Mouse (Mus musculus): ENCODE results near the gene Chrdl2. TPM values are rescaled to one million over a fixed set of nuclear protein-coding genes. Genes with fewer than 3 reads are reported as not detected.
"Not testable (repeated sequence)": the region's sequence is repeated elsewhere in the genome, so short reads cannot be mapped to it uniquely, and the experiment has no call there.

The Chrdl2 gene
- polyA plus RNA-seq (2016; fragmentation: Nextera tagmentation; extraction: Ambion mirVana) = 0.14 and 0.16 TPM in 2 replicates

DNA sequence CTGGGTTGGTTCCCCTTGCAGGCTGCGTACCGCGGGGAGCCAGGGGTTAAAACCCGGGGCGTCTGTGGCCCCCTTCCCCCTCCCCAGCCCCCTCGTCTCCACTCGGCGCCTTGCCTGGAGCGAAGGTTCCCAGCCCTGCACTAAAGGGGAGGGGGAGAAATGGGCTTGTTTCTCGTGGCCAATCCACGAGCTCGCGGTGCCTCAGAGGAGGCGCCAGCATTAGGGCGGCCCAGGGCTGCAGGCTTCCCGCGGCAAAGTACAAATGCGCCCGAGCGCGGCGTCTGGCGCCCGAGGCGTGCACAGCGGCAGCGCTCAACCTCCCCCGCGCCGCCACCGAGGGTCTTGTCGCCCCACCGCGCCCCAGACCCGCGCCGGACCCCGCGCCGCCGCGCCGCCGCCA lies at the start of gene Chrdl2:
Gene Chrdl2 (plus strand): TSS at position 383 of the 400 bp plus-strand sequence.
- Histone ChIP-seq H3K27me3 (ENCODE audit: low read depth, poor library complexity, severe bottlenecking) (peaks cover 81% of the 10 kb centered on the region), H3K4me1 (peaks cover 25% of the 10 kb centered on the region), H3K4me3 (peak within 1 kb of the TSS; percentile 65), H3K9me3 (replicated peaks) (no peaks in the 10 kb centered on the region), H3K27ac (replicated peaks) (peak within 1 kb of the TSS; percentile 74), H3K36me3 (no peaks in the 10 kb centered on the region)
- whole genome bisulfite sequencing = under 1% methylated on average over 44 of the region's 44 CpGs
- peak; percentile 61 for DNase-seq (ENCODE audit: low spot score)

DNA sequence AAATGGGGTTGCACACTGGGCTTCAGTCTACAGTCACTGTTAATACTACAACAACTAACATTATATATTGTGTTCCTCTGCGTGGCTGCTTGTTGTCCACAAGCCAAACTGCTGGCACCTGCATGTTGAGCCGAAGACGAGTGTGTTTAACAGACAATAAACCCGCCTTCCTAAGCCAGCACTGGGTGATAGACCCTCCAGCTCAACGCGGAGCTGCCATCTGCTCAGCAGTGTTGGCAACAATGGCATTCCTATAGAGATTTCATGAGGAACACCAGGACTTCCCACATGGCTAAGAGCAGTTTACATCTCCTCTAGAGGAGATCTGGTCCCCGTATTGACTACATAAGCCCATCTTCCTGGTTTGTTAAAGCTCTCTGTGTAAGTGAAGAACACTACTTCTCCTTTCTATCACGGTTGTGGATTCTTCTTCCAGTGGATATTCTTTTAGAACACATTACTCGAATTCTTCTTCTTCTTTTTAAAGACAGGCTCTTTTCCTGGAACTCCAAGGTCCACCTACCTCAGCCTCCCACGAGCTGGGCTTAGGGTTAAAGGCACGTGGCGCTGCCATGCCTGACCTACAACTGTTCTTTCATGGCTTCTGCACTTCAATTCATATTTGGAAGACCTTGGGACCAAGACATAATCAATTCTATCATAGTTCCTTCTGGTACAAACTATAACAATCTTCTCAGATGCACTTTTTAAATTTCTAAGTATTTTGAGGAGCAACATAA lies 48.6 kb upstream of the Chrdl2 start:
- no peak for DNase-seq (ENCODE audit: low spot score)
- WGBS = 86% methylated on average over 12 of the region's 12 CpGs
- Histone ChIP-seq H3K4me3 (no peak overlapping the region), H3K9me3 (replicated peaks) (no peaks in the 10 kb centered on the region), H3K27ac (replicated peaks) (no peak overlapping the region), H3K4me1 (no peaks in the 10 kb centered on the region), H3K36me3 (peaks cover 13% of the 10 kb centered on the region), H3K27me3 (ENCODE audit: low read depth, poor library complexity, severe bottlenecking) (no peaks in the 10 kb centered on the region)

DNA sequence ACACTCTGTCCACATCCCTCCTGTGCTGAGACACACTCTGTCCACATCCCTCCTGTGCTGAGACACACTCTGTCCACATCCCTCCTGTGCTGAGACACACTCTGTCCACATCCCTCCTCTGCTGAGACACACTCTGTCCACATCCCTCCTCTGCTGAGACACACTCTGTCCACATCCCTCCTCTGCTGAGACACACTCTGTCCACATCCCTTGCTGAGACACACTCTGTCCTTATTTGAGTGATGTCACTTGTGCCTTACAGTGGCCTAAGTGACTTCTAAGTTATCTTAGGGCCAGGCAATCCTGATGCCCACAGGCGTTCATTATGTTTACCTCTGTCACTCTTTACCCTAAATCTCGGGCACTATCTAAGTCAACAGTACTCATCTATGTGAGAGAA lies 45.4 kb upstream of the Chrdl2 start:
- H3K36me3 ChIP-seq; H3K4me3 ChIP-seq; H3K27me3 ChIP-seq (ENCODE audit: low read depth, poor library complexity, severe bottlenecking); DNase-seq (ENCODE audit: low spot score); H3K27ac ChIP-seq (replicated peaks); H3K9me3 ChIP-seq (replicated peaks): not testable (repeated sequence)
- peaks cover 11% of the 10 kb centered on the region for H3K4me1 ChIP-seq
- WGBS = 90% methylated on average over 2 of the region's 2 CpGs

DNA sequence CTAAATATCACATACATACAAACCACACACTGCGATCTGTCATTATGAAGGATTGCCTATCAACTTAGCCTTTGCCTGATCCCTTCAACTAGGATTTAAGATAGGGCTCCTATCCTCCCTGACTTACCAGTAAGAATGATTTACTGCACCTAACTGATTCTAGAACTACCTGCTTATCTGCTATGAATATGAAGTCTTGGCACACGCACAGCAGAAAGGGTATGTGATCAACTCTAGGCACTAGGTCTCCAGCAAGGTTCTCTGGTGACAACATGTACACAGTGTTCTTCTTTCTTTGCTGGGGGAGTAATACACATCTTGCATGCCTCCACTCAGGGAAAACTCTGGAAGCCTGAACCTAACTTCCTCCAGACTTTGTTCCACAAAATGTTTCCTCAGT lies 44.5 kb upstream of the Chrdl2 start:
- Histone ChIP-seq H3K27me3 (ENCODE audit: low read depth, poor library complexity, severe bottlenecking) (no peaks in the 10 kb centered on the region), H3K4me3 (no peak overlapping the region), H3K4me1 (peaks cover 20% of the 10 kb centered on the region), H3K36me3 (no peaks in the 10 kb centered on the region), H3K9me3 (replicated peaks) (no peaks in the 10 kb centered on the region), H3K27ac (replicated peaks) (no peak overlapping the region)
- DNase-seq (ENCODE audit: low spot score) = no peak
- 96% methylated on average over 2 of the region's 2 CpGs for WGBS

DNA sequence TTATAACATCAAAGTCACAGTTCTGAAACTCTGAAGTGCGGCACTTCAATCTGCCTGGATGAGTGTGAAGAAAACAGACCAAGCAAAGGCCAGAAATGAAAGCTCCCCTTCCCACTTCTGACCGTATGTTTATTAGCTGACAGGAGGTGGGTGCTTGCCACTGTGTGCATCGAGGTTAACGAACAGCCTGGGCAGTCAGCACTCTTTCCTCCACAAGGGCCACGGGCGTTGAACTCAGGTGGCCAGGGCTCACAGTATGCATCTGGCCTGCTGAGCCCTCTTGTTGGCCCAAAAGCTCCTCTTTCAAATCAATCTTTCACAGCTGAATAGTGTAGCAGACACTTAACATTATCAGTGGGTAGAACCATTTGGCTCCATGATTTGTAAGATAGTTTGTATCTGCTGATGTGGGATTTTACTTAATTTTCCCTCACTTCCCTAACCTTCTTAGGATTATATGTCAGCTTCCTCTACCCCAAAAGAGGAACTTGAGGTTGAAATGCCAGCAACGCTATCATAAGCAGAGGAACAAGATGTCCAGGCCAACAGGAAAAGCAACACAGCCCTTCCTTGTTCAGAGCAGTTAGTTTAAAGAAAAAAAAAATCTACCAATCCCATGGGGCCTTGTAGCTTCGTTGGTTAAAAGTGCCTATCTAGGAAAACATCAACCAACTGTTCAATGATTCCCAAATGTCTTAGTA lies 43.3 kb upstream of the Chrdl2 start:
- H3K27ac ChIP-seq (replicated peaks) = no peak overlapping the region
- H3K36me3 ChIP-seq = no peaks in the 10 kb centered on the region
- no peak overlapping the region for H3K4me3 ChIP-seq
- H3K9me3 ChIP-seq (replicated peaks) = no peaks in the 10 kb centered on the region
- peaks cover 30% of the 10 kb centered on the region for H3K4me1 ChIP-seq
- DNase-seq (ENCODE audit: low spot score) = no peak
- WGBS = 84% methylated on average over 8 of the region's 8 CpGs
- no peaks in the 10 kb centered on the region for H3K27me3 ChIP-seq (ENCODE audit: low read depth, poor library complexity, severe bottlenecking)

DNA sequence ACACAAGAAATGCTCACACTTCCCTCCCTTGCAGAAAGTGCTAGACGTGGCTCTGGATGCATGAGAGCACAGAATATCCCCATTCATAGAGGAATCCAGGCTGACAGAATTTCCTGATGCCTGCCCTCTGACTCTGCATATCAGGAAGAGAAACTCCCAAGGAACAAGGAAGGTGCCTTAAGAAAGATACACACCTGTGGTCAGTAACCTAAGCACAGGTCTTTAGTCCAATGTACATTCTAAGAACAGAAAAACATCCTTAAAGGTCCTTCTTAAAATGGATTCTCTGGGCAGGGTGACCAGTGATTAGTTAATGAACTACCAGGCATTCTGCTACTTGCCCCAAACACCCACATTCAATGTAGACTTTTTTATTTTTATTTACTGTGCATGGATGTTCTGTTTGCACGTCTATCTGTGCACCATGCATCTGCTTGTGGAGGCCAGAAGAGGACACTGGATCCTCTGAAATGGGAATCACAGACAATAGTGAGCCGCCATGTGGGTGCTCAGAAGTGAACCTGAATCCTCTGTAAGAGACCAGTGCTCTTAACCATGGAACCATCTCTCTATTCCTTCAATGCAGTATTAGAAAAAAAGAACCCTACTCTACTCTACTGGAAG lies 42.6 kb upstream of the Chrdl2 start:
- Histone ChIP-seq H3K27me3 (ENCODE audit: low read depth, poor library complexity, severe bottlenecking) (no peaks in the 10 kb centered on the region), H3K4me3 (no peak overlapping the region), H3K4me1 (peaks cover 34% of the 10 kb centered on the region), H3K9me3 (replicated peaks) (no peaks in the 10 kb centered on the region), H3K36me3 (no peaks in the 10 kb centered on the region), H3K27ac (replicated peaks) (no peak overlapping the region)
- DNase-seq (ENCODE audit: low spot score) = no peak
- WGBS = 81% methylated on average over 3 of the region's 3 CpGs

DNA sequence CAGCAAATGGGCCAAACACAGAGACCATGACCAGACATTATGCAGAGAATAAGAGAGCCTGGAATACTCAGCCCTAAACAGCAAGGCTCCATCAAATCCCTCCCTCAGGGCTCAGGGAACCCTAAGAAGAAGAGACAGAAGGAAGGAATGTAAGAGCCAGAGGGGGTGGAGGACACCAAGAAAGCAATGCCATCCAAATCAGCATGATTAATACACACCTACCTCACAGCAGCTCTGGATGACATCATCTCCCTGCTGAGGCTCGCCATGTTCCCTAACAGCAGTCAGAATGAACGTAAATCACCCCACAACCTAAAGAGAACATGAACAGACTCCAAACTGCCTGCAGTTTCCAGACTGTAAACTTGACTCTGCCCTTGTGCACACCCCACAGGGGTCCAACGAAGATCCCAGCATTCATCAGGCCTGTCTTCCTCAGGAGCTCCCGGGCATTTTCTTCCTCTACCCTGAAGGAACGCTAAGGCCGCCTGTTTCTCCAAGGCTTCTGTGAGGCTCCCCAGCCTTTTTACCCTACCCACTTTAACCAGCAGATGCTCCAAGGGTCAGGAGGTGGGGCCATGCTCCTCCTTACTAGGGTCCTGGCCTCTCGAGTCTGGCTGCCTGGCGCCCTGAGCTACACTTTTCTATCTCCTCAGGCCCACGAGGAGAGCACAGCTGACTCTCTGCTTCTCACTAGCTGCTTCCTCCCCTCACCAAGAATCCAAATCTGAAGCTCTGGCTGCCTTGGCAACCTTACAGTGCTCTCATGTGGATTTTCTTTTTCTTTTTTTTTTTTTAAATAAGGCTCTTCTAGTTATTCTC lies 40.7 kb upstream of the Chrdl2 start:
- H3K4me1 ChIP-seq = peaks cover 52% of the 10 kb centered on the region

DNA sequence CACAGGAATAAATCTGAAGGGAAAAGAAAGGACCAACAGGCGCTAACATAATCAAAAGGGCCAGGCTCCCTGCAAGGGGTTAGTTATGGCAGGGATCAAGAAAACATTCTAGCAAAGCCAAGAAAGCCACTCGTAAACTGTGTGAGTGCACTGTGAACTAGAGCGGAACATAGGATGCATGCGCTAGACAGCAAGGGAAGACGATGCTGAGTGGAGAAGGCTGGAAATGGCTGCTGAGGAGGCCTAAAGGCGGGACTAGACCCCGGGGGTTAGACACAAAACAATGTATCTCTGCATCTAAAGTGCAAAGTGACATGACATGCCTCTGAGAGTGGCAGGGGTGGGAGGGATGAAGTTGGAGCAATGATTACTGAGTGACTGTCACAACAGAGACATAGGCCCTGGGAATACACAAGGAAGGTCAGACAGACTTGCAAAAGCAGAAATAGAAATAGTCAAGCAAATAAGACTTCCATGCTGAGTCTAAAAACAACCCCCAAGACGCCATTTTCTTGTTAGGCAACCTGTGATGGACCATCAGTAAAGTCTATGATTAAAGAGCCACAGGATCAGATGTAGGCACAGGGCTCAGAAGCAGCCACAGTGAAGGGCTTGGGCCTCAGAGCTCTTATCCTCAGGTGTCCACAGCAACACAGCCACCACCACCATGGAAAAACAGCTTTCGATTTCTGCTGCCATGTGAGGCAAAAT lies 39.8 kb upstream of the Chrdl2 start:
- peak; percentile 33 for DNase-seq (ENCODE audit: low spot score)
- H3K27me3 ChIP-seq (ENCODE audit: low read depth, poor library complexity, severe bottlenecking) = no peaks in the 10 kb centered on the region
- 50% methylated on average over 9 of the region's 9 CpGs for WGBS
- H3K9me3 ChIP-seq (replicated peaks) = no peaks in the 10 kb centered on the region
- no peak overlapping the region for H3K4me3 ChIP-seq
- H3K36me3 ChIP-seq = no peaks in the 10 kb centered on the region
- peaks cover 55% of the 10 kb centered on the region for H3K4me1 ChIP-seq
- H3K27ac ChIP-seq (replicated peaks) = peak overlapping the region; percentile 58

More for the DNA sequence above, 40.7 kb upstream of the Chrdl2 start:
- DNase-seq (ENCODE audit: low spot score) = no peak
- no peaks in the 10 kb centered on the region for H3K36me3 ChIP-seq
- no peaks in the 10 kb centered on the region for H3K27me3 ChIP-seq (ENCODE audit: low read depth, poor library complexity, severe bottlenecking)
- H3K27ac ChIP-seq (replicated peaks) = peak overlapping the region; percentile 58
- no peak overlapping the region for H3K4me3 ChIP-seq
- H3K9me3 ChIP-seq (replicated peaks) = no peaks in the 10 kb centered on the region
- WGBS = 38% methylated on average over 9 of the region's 9 CpGs

DNA sequence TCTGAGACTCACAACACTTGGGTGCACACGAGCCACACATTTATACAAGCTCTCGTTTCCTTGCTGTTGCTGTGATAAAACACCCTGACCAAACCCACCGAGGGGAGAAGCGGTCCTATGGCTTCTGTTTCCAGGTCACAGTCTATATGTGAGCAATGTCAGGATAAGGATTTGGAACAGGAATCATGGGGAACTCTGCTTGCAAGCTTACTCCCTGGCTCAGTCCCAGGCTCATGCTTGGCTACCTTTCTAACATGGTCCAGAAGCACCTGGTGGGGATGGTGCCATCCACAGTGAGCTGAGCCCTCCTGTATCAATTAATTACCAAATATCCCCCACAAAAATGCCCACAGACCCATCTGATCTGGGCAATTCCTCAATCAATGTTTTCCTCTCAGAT lies 36.8 kb upstream of the Chrdl2 start:
- Histone ChIP-seq H3K4me1 (peaks cover 75% of the 10 kb centered on the region), H3K9me3 (replicated peaks) (no peaks in the 10 kb centered on the region), H3K27me3 (ENCODE audit: low read depth, poor library complexity, severe bottlenecking) (no peaks in the 10 kb centered on the region), H3K4me3 (no peak overlapping the region), H3K27ac (replicated peaks) (no peak overlapping the region), H3K36me3 (no peaks in the 10 kb centered on the region)
- DNase-seq (ENCODE audit: low spot score) = no peak
- 85% methylated on average over 4 of the region's 4 CpGs for WGBS

DNA sequence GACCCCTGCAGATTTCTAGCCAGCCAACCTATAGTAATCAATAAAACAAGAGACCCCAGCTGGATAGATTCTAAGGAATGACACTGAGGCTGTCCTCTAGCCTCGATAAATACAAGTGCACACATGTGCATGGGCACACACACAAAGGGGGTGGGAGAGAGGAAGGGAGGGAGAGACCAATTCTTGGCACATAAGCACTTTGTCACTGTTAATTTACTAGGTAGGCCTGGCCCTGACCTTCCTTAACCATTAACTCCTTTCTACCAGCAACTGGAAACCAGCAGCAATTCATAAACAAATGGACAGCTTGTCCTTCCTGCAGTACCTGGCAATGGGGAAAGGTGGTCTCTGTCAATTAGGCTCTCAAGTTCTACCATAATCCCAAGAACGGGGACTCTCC lies 34.0 kb upstream of the Chrdl2 start:
- H3K4me3 ChIP-seq = no peak overlapping the region
- H3K27ac ChIP-seq (replicated peaks) = 0 out of 2 replicates have a peak overlapping the region, but pooled peaks have one; percentile 13
- no peaks in the 10 kb centered on the region for H3K27me3 ChIP-seq (ENCODE audit: low read depth, poor library complexity, severe bottlenecking)
- no peak for DNase-seq (ENCODE audit: low spot score)
- H3K4me1 ChIP-seq = peaks cover 60% of the 10 kb centered on the region
- 85% methylated on average over 2 of the region's 2 CpGs for WGBS
- H3K9me3 ChIP-seq (replicated peaks) = peaks cover 5% of the 10 kb centered on the region
- H3K36me3 ChIP-seq = peaks cover 6% of the 10 kb centered on the region

DNA sequence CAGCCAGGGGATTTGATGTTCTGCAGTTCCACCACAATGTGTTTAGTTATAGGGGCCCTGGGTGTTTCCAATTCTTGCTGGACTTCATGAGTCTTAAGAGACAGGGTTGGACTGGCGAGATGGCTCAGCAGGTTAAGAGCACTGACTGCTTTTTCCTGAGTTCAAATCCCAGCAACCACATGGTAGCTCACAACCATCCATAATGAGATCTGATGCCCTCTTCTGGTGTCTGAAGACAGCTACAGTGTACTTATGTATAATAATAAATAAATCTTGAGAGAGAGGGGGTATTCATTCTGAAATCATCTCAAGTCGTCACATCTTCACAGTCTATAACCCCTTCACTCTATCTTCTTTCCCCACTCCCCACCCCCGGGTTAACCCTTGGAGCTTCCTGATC lies 33.1 kb upstream of the Chrdl2 start:
- not testable (repeated sequence) for H3K4me3 ChIP-seq; H3K27ac ChIP-seq (replicated peaks); H3K27me3 ChIP-seq (ENCODE audit: low read depth, poor library complexity, severe bottlenecking); H3K9me3 ChIP-seq (replicated peaks); DNase-seq (ENCODE audit: low spot score)
- Histone ChIP-seq H3K36me3 (peaks cover 12% of the 10 kb centered on the region), H3K4me1 (peaks cover 58% of the 10 kb centered on the region)
- WGBS = 95% methylated on average over 3 of the region's 3 CpGs

Measured in midbrain, embryonic 10.5 days (tissue).